Mouse (Mus musculus): ENCODE data around the gene Fau. TPM values are rescaled to one million over a fixed set of nuclear protein-coding genes. Genes with fewer than 3 reads are reported as not detected.

The Fau gene
- total RNA-seq, 4 experiments from 2014 or later = 1,027 to 1,106 (median 1,086) TPM

DNA sequence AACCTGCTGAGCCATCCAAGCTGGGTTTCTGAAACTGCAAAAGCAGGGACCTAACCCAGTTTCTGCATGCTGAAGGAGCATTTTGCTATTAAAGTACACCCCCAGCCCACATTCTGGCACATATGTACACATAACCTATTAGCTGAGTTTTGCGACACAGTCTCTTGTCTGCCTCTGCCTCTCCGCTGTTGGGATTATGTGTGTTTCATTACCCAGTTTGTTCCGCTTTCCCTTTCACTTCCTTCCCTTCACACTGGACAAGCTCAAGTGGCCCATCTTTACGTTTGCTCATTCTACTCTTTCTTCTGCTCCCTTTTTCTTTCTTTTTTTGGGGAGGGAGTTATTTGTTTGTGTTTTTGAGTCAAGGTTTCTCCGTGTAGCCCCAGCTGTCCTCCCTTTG is 16.2 kb downstream of the Fau start:
- no peak for DNase-seq

DNA sequence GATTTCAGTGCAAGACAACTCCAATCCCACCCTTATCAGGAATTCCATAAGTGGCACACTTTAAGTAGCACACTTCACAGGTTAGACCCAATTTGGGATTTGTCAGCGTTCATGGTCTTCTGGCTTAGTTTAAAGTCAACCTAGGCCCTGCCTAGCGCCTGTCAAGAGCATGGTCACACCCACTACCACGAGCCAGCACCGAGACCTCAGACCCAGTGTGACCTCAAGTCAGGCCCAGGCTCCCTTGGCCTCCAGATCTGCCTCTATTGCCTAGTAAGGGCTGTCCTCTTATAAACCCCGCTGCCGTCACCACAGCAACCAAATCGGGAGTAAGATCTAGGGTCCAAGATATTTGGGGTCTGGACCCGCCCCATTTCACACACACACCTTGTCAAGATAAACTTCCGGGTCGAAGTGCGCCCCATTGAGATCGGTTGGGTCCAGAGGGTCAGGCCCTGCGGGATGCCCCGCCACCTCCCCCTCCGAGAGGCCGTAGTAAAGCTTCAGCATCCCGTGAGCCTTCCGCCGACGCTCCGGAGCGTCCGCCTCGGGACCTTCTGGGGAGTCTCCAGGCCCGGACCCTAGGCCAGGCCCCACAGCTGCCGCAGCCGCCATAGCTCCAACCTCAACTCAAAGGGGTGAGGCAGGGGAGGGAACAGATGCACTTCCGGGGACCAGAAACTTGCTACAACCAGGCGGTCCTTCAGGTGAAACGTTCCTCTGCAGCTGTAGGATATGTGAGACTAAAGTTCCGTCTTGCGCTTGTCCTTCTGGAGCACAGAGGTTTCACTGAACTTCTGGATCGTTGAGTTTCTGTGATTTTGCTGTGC is 19.1 kb downstream of the Fau start, which contains the start of gene Vps51:
Gene Vps51, minus strand, starts transcription at position 668 of the 830 bp plus-strand sequence.
- DNase-seq = peak; percentile 80

DNA sequence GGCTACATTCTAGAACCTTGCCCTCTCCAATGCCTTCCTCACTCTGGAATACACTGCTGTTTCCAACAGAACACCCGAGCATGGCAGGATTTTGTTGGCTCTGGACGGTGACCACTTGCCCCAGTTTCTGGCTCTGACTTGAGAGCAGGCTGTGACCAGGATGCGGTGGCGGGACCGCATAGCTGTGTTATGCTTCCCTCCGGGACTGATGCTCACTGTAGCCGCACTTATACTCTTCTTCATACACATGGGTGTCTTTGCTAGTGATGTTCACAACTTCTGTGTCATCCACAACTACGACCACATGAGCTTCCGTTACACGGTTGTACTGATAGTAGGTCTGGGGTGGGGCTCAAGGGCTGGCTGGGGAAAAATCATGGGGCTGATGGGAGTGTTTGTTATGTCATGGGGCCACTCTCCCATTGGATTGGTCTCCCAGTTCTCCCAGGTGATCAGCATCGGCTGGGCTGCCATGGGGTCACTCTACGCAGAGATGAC is 22.4 kb downstream of the Fau start, which contains the start of gene Tmem262:
Gene Tmem262, plus strand, starts transcription at position 51 of the 498 bp plus-strand sequence.
- DNase-seq = no peak

- DNase-seq = no peak
These were observed 24.5 kb downstream of the Fau start, which contains the start of gene Gm28374 for GRCm38 (mm10) chr19:6082156-6082555. Gene Gm28374, minus strand, starts transcription at chr19:6082256.

DNA sequence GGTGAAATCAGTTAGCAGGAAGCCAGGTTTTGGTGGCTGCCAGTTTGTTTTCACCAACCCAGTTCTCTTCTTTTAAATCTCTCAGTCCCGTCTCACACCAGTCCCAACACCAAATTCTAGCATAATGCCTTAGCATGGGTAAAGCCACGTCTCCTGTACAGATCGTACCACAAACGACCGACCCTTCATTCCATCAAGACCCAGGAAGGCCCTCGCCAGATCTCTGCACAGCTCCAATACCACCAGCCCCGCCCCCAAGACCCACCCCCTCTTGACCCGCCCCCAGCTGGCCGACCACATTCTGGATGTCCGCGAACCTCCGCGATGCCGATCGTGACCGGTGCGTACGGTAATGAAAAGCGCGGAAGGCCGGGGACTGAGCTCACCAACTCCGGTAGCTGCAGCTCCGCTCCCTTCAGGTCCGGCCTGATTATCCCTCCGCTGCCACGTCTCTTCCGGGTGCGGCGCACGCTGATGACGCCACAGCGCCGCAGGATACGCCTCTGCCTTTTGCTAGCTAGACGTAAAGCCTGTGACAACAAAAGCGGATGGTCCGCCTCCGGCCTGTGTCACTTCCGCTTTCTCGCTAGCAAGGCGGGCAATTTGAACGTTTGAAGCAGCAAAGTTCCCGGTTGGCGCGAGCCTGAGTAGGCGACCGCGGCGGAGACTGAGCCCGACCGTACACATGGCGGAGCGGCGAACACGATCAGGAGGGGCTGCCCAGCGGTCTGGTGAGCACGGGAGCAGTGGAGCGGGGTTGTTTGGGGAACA is 27.0 kb downstream of the Fau start, which contains the start of the genes Zfpl1 and Cdca5:
Gene Zfpl1, minus strand, starts transcription at position 479 of the 771 bp plus-strand sequence.
Gene Cdca5, plus strand, starts transcription at position 506 of the 771 bp plus-strand sequence.
- DNase-seq = peak; percentile 96

- no peak for DNase-seq
These were observed 27.8 kb downstream of the Fau start for GRCm38 (mm10) chr19:6085417-6085879.

DNA sequence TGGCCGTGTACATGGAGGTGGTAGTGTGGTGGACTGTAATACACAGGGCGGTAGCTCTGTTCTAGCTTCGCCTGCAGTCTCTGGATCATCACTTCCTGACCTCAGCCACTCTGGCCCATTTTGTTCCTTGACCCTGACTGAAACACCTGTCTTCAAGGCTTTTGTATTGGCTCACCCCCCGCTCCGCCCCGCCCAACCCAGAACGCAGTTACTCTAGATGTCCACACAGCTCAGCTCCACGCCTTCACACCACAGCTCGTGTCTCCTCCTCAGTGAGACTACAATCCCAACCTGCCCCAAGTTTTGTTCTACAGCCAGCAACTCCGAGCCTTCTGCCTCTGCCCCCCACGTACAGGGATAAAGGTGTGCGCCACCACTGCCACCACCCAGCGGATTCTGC is 31.2 kb downstream of the Fau start:
- no peak for DNase-seq

DNA sequence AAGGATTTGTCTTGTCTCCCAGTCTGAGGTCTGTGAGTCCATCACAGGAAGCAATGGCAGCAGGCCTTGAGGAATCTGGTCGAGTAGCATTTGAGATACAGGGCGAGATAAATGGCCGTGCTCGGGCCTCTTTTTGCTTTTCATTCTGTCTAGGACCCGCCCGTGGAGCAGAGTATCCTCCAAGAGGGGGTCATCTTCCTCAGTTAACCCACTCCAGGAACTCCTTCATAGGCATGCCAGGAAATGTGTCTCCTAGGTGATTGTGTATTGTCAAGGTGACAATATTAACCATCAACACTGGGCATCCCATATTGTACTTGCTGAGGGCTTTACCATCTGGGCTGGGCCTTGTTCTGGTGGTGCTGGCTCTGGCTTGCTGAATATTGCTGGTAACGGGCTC is 36.5 kb downstream of the Fau start, which contains the start of gene AC131692.1:
Gene AC131692.1, plus strand, starts transcription at position 301 of the 400 bp plus-strand sequence.
- DNase-seq = no peak

DNA sequence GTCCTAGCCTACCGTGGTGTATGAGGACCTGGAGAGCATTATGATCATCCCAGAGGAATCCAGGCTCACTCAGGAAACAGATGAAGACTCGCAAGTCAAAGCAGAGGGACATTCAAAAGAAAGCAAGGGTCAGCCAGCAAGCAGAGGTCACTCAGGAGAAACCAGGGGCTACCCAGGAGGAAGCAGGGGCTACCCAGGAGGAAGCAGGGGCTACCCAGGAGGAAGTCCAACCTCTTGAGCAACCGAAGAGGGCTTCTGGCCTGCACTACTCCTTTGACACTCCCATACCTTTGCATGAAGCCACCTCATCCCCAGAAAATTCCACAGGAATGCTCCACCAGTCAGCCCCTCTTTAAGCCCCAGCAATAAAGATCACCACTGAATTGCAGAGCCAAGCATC is 40.2 kb downstream of the Fau start:
- DNase-seq = no peak

DNA sequence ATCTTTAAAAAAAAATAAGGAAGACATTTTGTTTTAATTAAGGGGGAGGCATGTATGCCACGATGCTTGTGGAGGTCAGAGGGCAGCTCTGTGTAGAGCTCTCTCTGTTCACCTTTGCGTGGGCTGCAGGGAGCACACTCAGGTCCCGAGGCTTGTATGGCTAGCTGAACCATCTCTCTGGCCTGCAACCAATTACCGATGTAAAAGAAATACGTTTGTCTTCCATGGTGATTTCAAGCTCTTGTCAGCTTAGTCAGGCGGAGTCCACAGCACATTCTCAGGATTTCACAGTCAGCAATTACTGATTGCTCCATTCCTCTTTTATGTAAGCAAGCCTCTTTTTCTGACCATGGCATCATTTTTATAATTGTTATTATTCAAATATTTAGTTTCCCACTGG is 43.5 kb downstream of the Fau start:
- no peak for DNase-seq

DNA sequence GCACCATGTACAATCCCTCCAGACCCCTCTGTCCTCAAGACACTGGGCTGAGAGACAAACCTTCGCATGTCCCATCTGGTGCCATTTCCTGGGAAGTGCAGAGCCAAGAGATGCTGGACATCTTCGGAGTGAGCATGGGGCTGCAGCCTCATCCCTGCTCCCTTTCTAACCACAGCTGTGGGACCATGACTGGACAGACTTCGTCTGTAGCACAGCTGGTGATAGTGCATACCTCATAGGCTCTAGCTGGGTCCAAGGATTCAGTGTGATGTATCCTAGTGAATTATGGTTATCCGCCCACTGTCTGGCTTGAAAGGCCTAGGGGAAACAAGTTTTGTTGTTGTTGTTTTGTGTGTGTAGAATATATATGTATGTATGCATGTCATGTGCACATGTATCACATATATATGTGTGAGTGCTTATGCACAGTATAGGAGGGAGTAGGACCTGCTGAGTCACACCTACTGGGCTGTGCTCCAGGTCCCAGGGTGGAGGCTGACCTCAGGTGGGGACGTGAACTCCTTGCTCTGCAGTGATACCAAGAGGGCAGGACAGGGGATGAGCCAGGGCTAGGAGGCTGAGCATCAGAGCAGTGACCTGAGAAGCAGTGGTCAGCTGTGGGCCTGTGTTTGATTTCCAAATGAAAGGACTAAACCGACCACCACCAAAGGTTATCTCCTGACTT is 44.7 kb downstream of the Fau start:
- no peak for DNase-seq

DNA sequence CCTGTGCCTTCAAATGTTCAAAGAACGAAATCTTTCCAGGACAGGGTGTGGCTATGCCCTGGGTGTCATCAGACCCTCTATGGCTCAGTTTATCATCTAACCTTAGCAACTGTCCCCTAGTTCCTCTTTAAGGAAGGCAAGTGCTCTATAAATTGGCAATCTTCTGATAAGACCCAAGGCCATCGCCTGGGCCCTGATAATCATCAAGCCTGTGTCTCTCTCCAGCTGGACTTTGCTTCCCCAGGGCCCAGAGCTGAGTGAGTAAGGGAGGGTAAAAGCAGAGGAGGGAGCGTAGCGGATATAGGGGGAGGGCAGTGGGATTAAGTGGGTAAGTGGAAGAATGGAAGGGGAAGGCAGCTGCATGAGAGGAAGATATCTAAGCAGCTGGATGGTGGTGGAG is 46.8 kb downstream of the Fau start:
- no peak for DNase-seq

- DNase-seq = no peak
These were observed 47.9 kb downstream of the Fau start, which contains the start of gene Naaladl1 for GRCm38 (mm10) chr19:6105586-6105985. Gene Naaladl1, plus strand, starts transcription at chr19:6105782.

Small RNAs within 50 kb of the gene (microRNA-seq; reads per million reads assigned to microRNA genes)
- 0.67 to 1.1 reads per million in 2 experiments for gene Mir6988

Other genes with a start within 250 kb of the Fau start
- 10 to 100 TPM; 47.6 to 55.2 (median 53.4) TPM for gene Frmd8, start 182.6 kb upstream of the Fau start, total RNA-seq (2022)
- gene Slc25a45, start 180.0 kb upstream of the Fau start, total RNA-seq (2022) = 10 to 100 TPM; 12.8 to 21.7 (median 17.5) TPM
- 1 to 10 TPM in 3 of 4 experiments, under 1 TPM in 1; 0.93 to 3.5 (median 1.6) TPM for gene Tigd3, start 163.7 kb upstream of the Fau start, total RNA-seq (2022)
- 100 to 1,000 TPM in 3 of 4 experiments, 10 to 100 TPM in 1; 93.7 to 147 (median 129) TPM for gene Dpf2, start 144.8 kb upstream of the Fau start, total RNA-seq (2022)
- gene Cdc42ep2, start 133.0 kb upstream of the Fau start, total RNA-seq (2022) = 1 to 10 TPM; 4.9 to 9.6 (median 8.3) TPM
- 10 to 100 TPM; 22.5 to 51.0 (median 27.8) TPM for gene Pola2, start 93.6 kb upstream of the Fau start, total RNA-seq (2022)
- not detected for gene Slc22a20, start 71.7 kb upstream of the Fau start, total RNA-seq (2022)
- gene Capn1, start 41.9 kb upstream of the Fau start, total RNA-seq (2022) = 10 to 100 TPM; 40.6 to 54.1 (median 47.3) TPM
- gene Syvn1, start 11.3 kb upstream of the Fau start, total RNA-seq (2022) = 10 to 100 TPM; 59.6 to 78.9 (median 62.2) TPM
- gene Mrpl49, start 59 bp upstream of the Fau start, total RNA-seq (2022) = 10 to 100 TPM; 52.0 to 61.8 (median 59.6) TPM
- 10 to 100 TPM; 31.6 to 43.1 (median 34.6) TPM for gene Znhit2, start 3.3 kb downstream of the Fau start, total RNA-seq (2022)
- gene Tm7sf2, start 10.5 kb downstream of the Fau start, total RNA-seq (2022) = 10 to 100 TPM; 24.9 to 36.1 (median 27.2) TPM
- gene Vps51, start 19.4 kb downstream of the Fau start, total RNA-seq (2022) = 10 to 100 TPM; 66.2 to 92.3 (median 81.3) TPM
- 1 to 10 TPM in 1 of 4 experiments, under 1 TPM in 1, not detected in 2; 0.87 to 1.0 TPM for gene Tmem262, start 22.2 kb downstream of the Fau start, total RNA-seq (2022)
- gene Gm28374, start 24.4 kb downstream of the Fau start, total RNA-seq (2022) = not detected
- 10 to 100 TPM; 37.2 to 50.5 (median 44.7) TPM for gene Zfpl1, start 27.1 kb downstream of the Fau start, total RNA-seq (2022)
- 1 to 10 TPM in 1 of 4 experiments, under 1 TPM in 3; 0.46 to 1.2 (median 0.63) TPM for gene Cdca5, start 27.1 kb downstream of the Fau start, total RNA-seq (2022)
- gene AC131692.1, start 36.6 kb downstream of the Fau start, total RNA-seq (2022) = not detected
- gene Naaladl1, start 47.9 kb downstream of the Fau start, total RNA-seq (2022) = under 1 TPM in 1 of 4 experiments, not detected in 3; 0.27 TPM
- gene Sac3d1, start 60.8 kb downstream of the Fau start, total RNA-seq (2022) = 10 to 100 TPM; 13.7 to 18.9 (median 16.1) TPM
- gene Snx15, start 70.5 kb downstream of the Fau start, total RNA-seq (2022) = 10 to 100 TPM; 34.0 to 49.1 (median 37.8) TPM
- gene Batf2, start 83.1 kb downstream of the Fau start, total RNA-seq (2022) = 1 to 10 TPM; 1.4 to 3.5 (median 2.7) TPM
- 100 to 1,000 TPM in 2 of 4 experiments, 10 to 100 TPM in 2; 92.7 to 127 (median 112) TPM for gene Arl2, start 83.7 kb downstream of the Fau start, total RNA-seq (2022)
- 1 to 10 TPM; 2.0 to 4.4 (median 3.5) TPM for gene Majin, start 126.5 kb downstream of the Fau start, total RNA-seq (2022)
- gene Gpha2, start 168.5 kb downstream of the Fau start, total RNA-seq (2022) = 10 to 100 TPM; 23.4 to 37.6 (median 29.4) TPM
- 100 to 1,000 TPM; 103 to 160 (median 124) TPM for gene Ppp2r5b, start 178.0 kb downstream of the Fau start, total RNA-seq (2022)
- gene Atg2a, start 183.8 kb downstream of the Fau start, total RNA-seq (2022) = 10 to 100 TPM; 38.6 to 57.9 (median 48.3) TPM
- gene Ehd1, start 218.9 kb downstream of the Fau start, total RNA-seq (2022) = 100 to 1,000 TPM in 3 of 4 experiments, 10 to 100 TPM in 1; 90.8 to 130 (median 118) TPM
- gene Cdc42bpg, start 248.6 kb downstream of the Fau start, total RNA-seq (2022) = 10 to 100 TPM; 24.4 to 45.7 (median 38.4) TPM

Measured in adrenal gland, adult 8-10 months (tissue).